Mouse (Mus musculus): ENCODE results near the gene Gm21974. TPM values are rescaled to one million over a fixed set of nuclear protein-coding genes. Genes with fewer than 3 reads are reported as not detected.

The Gm21974 gene
- total RNA-seq, 2 experiments from 2014 or later: not detected

- 0 out of 2 replicates have a peak, but pooled peaks have one; percentile 24 for ATAC-seq (replicated peaks; ENCODE audit: low FRiP score, poor library complexity, severe bottlenecking)
These were observed 9.3 kb downstream of the Gm21974 start for GRCm38 (mm10) chr7:127885951-127886350.

GRCm38 (mm10) chr7:127880431-127880830, 14.8 kb downstream of the Gm21974 start:
- no peak for ATAC-seq (replicated peaks; ENCODE audit: low FRiP score, poor library complexity, severe bottlenecking)

GRCm38 (mm10) chr7:127879301-127879700, 16.0 kb downstream of the Gm21974 start:
- no peak for ATAC-seq (replicated peaks; ENCODE audit: low FRiP score, poor library complexity, severe bottlenecking)

- ATAC-seq (replicated peaks; ENCODE audit: low FRiP score, poor library complexity, severe bottlenecking): peak; percentile 86
These were observed 18.5 kb downstream of the Gm21974 start, which contains the start of gene Zfp668 for GRCm38 (mm10) chr7:127876467-127877348. TSS of gene Zfp668 (minus strand) at chr7:127876828.

- ATAC-seq (replicated peaks; ENCODE audit: low FRiP score, poor library complexity, severe bottlenecking): peak; percentile 45
These were observed 19.2 kb downstream of the Gm21974 start, which contains the start of gene Zfp646 for GRCm38 (mm10) chr7:127876041-127876466. TSS of gene Zfp646 (plus strand) at chr7:127876221.

- ATAC-seq (replicated peaks; ENCODE audit: low FRiP score, poor library complexity, severe bottlenecking): peak; percentile 35
These were observed 19.6 kb downstream of the Gm21974 start for GRCm38 (mm10) chr7:127875627-127876001.

GRCm38 (mm10) chr7:127874812-127875626, 20.2 kb downstream of the Gm21974 start:
- ATAC-seq (replicated peaks; ENCODE audit: low FRiP score, poor library complexity, severe bottlenecking): peak; percentile 30

- no peak for ATAC-seq (replicated peaks; ENCODE audit: low FRiP score, poor library complexity, severe bottlenecking)
These were observed 25.0 kb downstream of the Gm21974 start for GRCm38 (mm10) chr7:127870136-127870821.

- no peak for ATAC-seq (replicated peaks; ENCODE audit: low FRiP score, poor library complexity, severe bottlenecking)
These were observed 26.0 kb downstream of the Gm21974 start for GRCm38 (mm10) chr7:127869149-127869810.

GRCm38 (mm10) chr7:127867641-127868040, 27.6 kb downstream of the Gm21974 start:
- ATAC-seq (replicated peaks; ENCODE audit: low FRiP score, poor library complexity, severe bottlenecking): no peak

- ATAC-seq (replicated peaks; ENCODE audit: low FRiP score, poor library complexity, severe bottlenecking): no peak
These were observed 28.8 kb downstream of the Gm21974 start for GRCm38 (mm10) chr7:127866434-127866833.

- no peak for ATAC-seq (replicated peaks; ENCODE audit: low FRiP score, poor library complexity, severe bottlenecking)
These were observed 37.0 kb downstream of the Gm21974 start for GRCm38 (mm10) chr7:127858258-127858657.

- ATAC-seq (replicated peaks; ENCODE audit: low FRiP score, poor library complexity, severe bottlenecking): no peak
These were observed 44.3 kb downstream of the Gm21974 start for GRCm38 (mm10) chr7:127850906-127851305.

GRCm38 (mm10) chr7:127849973-127850875, 45.0 kb downstream of the Gm21974 start:
- no peak for ATAC-seq (replicated peaks; ENCODE audit: low FRiP score, poor library complexity, severe bottlenecking)

GRCm38 (mm10) chr7:127842001-127842718, 53.1 kb downstream of the Gm21974 start:
- peak; percentile 89 for ATAC-seq (replicated peaks; ENCODE audit: low FRiP score, poor library complexity, severe bottlenecking)

GRCm38 (mm10) chr7:127841340-127842000, 53.8 kb downstream of the Gm21974 start:
- peak; percentile 81 for ATAC-seq (replicated peaks; ENCODE audit: low FRiP score, poor library complexity, severe bottlenecking)

- peak; percentile 56 for ATAC-seq (replicated peaks; ENCODE audit: low FRiP score, poor library complexity, severe bottlenecking)
These were observed 54.4 kb downstream of the Gm21974 start for GRCm38 (mm10) chr7:127840886-127841285.

All from erythroblast, adult 5-6 weeks (primary cell).